ENCODE assay signal across 26 mouse cellular contexts in genomic region chr17:5601953-5602352, GRCm38 (mm10).
DNase-seq lines count a peak whose midpoint lies in the region; ATAC-seq lines count a peak whose summit lies in the region.
"Had no signal": no experiment of that assay in that cellular context is flagged by ENCODE, and none has a peak within 500 bp of the region (broad histone marks: within the 10 kb centered on the region; RNA-seq: fewer than 3 reads in every experiment).

No protein-coding gene starts in this region.

- peak overlapping the region; percentile 35 for H3K4me3 ChIP-seq in megakaryocyte, embryonic 14.5 days (replicated peaks)
- H3K4me3 ChIP-seq: embryonic facial prominence, embryonic 12.5 days; erythroblast, embryonic 14.5 days; forebrain, embryonic 12.5 days; heart, embryonic 12.5 days; limb, embryonic 12.5 days; liver, embryonic 15.5 days; midbrain, embryonic 10.5 days had no signal

- H3K36me3 ChIP-seq in megakaryocyte, embryonic 14.5 days (replicated peaks; ENCODE audit: low read length), result no peaks in the 10 kb centered on the region
- H3K36me3 ChIP-seq: embryonic facial prominence, embryonic 12.5 days; forebrain, embryonic 12.5 days; heart, embryonic 12.5 days; limb, embryonic 12.5 days; liver, embryonic 15.5 days; midbrain, embryonic 10.5 days had no signal

- peaks cover 7% of the 10 kb centered on the region for H3K4me1 ChIP-seq in megakaryocyte, embryonic 14.5 days
- H3K4me1 ChIP-seq: embryonic facial prominence, embryonic 12.5 days had no signal

- H3K27me3 ChIP-seq in megakaryocyte, embryonic 14.5 days (replicated peaks), result peaks cover 9% of the 10 kb centered on the region
- H3K27me3 ChIP-seq: embryonic facial prominence, embryonic 12.5 days; forebrain, embryonic 12.5 days; heart, embryonic 12.5 days; limb, embryonic 12.5 days; liver, embryonic 15.5 days; Patski had no signal

- peak; percentile 62 for ATAC-seq in common myeloid progenitor, adult 5-6 weeks (replicated peaks; ENCODE audit: low read depth, poor library complexity, severe bottlenecking)
- ATAC-seq in erythroblast, adult 5-6 weeks (replicated peaks; ENCODE audit: low FRiP score, poor library complexity, severe bottlenecking), result no peak
- ATAC-seq: hindbrain, postnatal 0 days; intestine, embryonic 16.5 days; Patski had no signal

- peak; percentile 13 to 50 for DNase-seq in spleen, adult 18-20 months
- DNase-seq in spleen, postnatal 4 days (ENCODE audit: low spot score in 2 of 2), result no peak
- DNase-seq in spleen, postnatal 36 days (ENCODE audit: low spot score in 2 of 2), result peak; percentile 63 to 67
- no peak for DNase-seq in kidney, postnatal 4 days
- DNase-seq in urinary bladder, postnatal 14 days (ENCODE audit: low spot score), result no peak
- DNase-seq: adrenal gland, adult 2 months; cerebellum, adult 18-20 months; cerebellum, postnatal 14 days; heart, postnatal 10 days; kidney, postnatal 25 days; lung, postnatal 14 days; right cerebral cortex, postnatal 25 days; thymus, postnatal 14 days had no signal

- H3K9me3 ChIP-seq in megakaryocyte, embryonic 14.5 days, result no peaks in the 10 kb centered on the region
- H3K9me3 ChIP-seq: embryonic facial prominence, embryonic 12.5 days; forebrain, embryonic 12.5 days; heart, embryonic 12.5 days; limb, embryonic 12.5 days; liver, embryonic 15.5 days; midbrain, embryonic 10.5 days had no signal

Comparison
In these comparisons a context has a peak if more than half of its experiments do, and no peak if none do; other contexts are left out.
1. DNase-seq: peak in spleen, adult 18-20 months (2 of 2) and spleen, postnatal 36 days (2 of 2); none in spleen, postnatal 4 days (0 of 2), kidney, postnatal 4 days (0 of 2) and urinary bladder, postnatal 14 days (single experiment).